Mouse (Mus musculus) G1E (cell line): Measurements from ENCODE around the gene Fiz1. TPM values are rescaled to one million over a fixed set of nuclear protein-coding genes. Genes with fewer than 3 reads are reported as not detected.
A peak's percentile ranks its signal among the peaks of the same experiment; 100 is the strongest.
"Not testable (repeated sequence)": the region's sequence is repeated elsewhere in the genome, so short reads cannot be mapped to it uniquely, and the experiment has no call there.

Experiments
- ATAC-seq: 2 replicates; pipeline ENCODE4 v1.8.0; 2016; ENCODE audit warnings: mild to moderate bottlenecking; ENCODE audit not compliant: insufficient number of reproducible peaks, poor library complexity, low FRiP score, severe bottlenecking; ENCODE audit errors: extremely low read depth
- DNase-seq: peaks from one replicate; pipeline ENCODE4 v3.0.0; 2012; ENCODE audit warnings: low spot score
- H3K27me3 ChIP-seq: 2 replicates; pipeline ENCODE4 v1.6.1; 2012; ENCODE audit warnings: mild to moderate bottlenecking, low read length, inconsistent platforms; ENCODE audit not compliant: insufficient read depth
- H3K36me3 ChIP-seq: replicated peaks from 2 replicates; pipeline ENCODE3; 2012; ENCODE audit warnings: mild to moderate bottlenecking, inconsistent platforms
- H3K4me1 ChIP-seq: 2 replicates; pipeline ENCODE4 v1.6.1; 2012; ENCODE audit warnings: low read depth, low read length, inconsistent platforms, mixed read lengths; ENCODE audit not compliant: insufficient read depth
- H3K4me3 ChIP-seq: 2 replicates; pipeline ENCODE4 v1.5.1; 2012; ENCODE audit warnings: low read depth, mild to moderate bottlenecking, inconsistent platforms, low read length, moderate library complexity, mixed read lengths
- H3K9me3 ChIP-seq: replicated peaks from 2 replicates; pipeline ENCODE4 v1.6.1; 2012; ENCODE audit warnings: inconsistent platforms
- CTCF ChIP-seq: IDR thresholded peaks from 2 replicates; pipeline ENCODE4 v1.5.1; 2012; ENCODE audit warnings: low read depth, low read length, inconsistent platforms, mixed read lengths
- GATA1 ChIP-seq: IDR thresholded peaks from 2 replicates; pipeline ENCODE4 v1.6.1; 2012; ENCODE audit warnings: borderline replicate concordance, low read length, inconsistent platforms, mixed read lengths
- GATA2 ChIP-seq: IDR thresholded peaks from 2 replicates; pipeline ENCODE4 v1.6.1; 2012; ENCODE audit warnings: low read depth, low read length, inconsistent platforms, borderline replicate concordance
- POLR2AphosphoS5 ChIP-seq: IDR thresholded peaks from 2 replicates; pipeline ENCODE4 v1.6.1; 2012; ENCODE audit warnings: low read depth, low read length, inconsistent platforms; ENCODE audit not compliant: insufficient replicate concordance
- TAL1 ChIP-seq: conservative IDR thresholded peaks from 2 replicates; pipeline ENCODE4 v1.6.1; 2012; ENCODE audit warnings: low read depth, low read length, inconsistent platforms, mixed read lengths
- polyA plus RNA-seq: library from polyadenylated mRNA; stranded (reverse); fragments of >175 nt; gene quantifications from 2 replicates; pipeline ENCODE4 v1.2.3, GENCODE M21; 2012
- total RNA-seq, 2 experiments: library from RNA; stranded (forward) in 1 of 2; stranded (reverse) in 1 of 2; fragments of 200-1000 nt in 1 of 2; fragments of >200 nt in 1 of 2; fragmentation: Nextera tagmentation in 1 of 2; gene quantifications; 2 replicates each; pipeline ENCODE4 v1.2.3; 2014 to 2017

Gene Fiz1
- total and polyA plus RNA-seq, 3 experiments, result 22.2 to 66.6 (median 53.4) TPM

GRCm38 (mm10) chr7:5030554-5031275 is 16.2 kb upstream of the Fiz1 start:
- Histone ChIP-seq H3K36me3 (peaks cover 98% of the 10 kb centered on the region), H3K4me1 (peaks cover 17% of the 10 kb centered on the region), H3K9me3 (peaks cover 33% of the 10 kb centered on the region), H3K4me3 (peak overlapping the region; percentile 54), H3K27me3 (peaks cover 12% of the 10 kb centered on the region; the same call in 1 of the 2 replicates)
- DNase-seq, result no peak
- ATAC-seq, result no peak
- TF ChIP-seq CTCF (no peak), GATA1 (no peak), POLR2AphosphoS5 (no peak), GATA2 (no peak)

GRCm38 (mm10) chr7:5029946-5030345 is 15.4 kb upstream of the Fiz1 start:
- Histone ChIP-seq H3K36me3 (peaks cover 98% of the 10 kb centered on the region), H3K4me3 (peak overlapping the region; percentile 54)
- DNase-seq, result no peak

GRCm38 (mm10) chr7:5029543-5029942 is 15.0 kb upstream of the Fiz1 start:
- peaks cover 33% of the 10 kb centered on the region for H3K9me3 ChIP-seq
- ATAC-seq (no peak), DNase-seq (no peak)
- H3K4me1 ChIP-seq, result peaks cover 26% of the 10 kb centered on the region
- peak overlapping the region; percentile 54 for H3K4me3 ChIP-seq
- H3K27me3 ChIP-seq, result peaks cover 12% of the 10 kb centered on the region; the same call in 1 of the 2 replicates
- TF ChIP-seq GATA2 (no peak), GATA1 (no peak), CTCF (no peak), POLR2AphosphoS5 (no peak), TAL1 (no peak)
- H3K36me3 ChIP-seq, result peaks cover 98% of the 10 kb centered on the region

More at GRCm38 (mm10) chr7:5029946-5030345, 15.4 kb upstream of the Fiz1 start:
- Histone ChIP-seq H3K27me3 (peaks cover 12% of the 10 kb centered on the region; the same call in 1 of the 2 replicates), H3K4me1 (peaks cover 22% of the 10 kb centered on the region), H3K9me3 (peaks cover 33% of the 10 kb centered on the region)
- TF ChIP-seq TAL1 (no peak), GATA2 (no peak), POLR2AphosphoS5 (no peak), GATA1 (no peak), CTCF (no peak)
- no peak for ATAC-seq

GRCm38 (mm10) chr7:5021197-5021596 is 6.7 kb upstream of the Fiz1 start:
- Histone ChIP-seq H3K4me3 (peak overlapping the region; percentile 80), H3K4me1 (peaks cover 75% of the 10 kb centered on the region), H3K36me3 (peaks cover 72% of the 10 kb centered on the region), H3K27me3 (no peaks in the 10 kb centered on the region), H3K9me3 (peaks cover 13% of the 10 kb centered on the region)
- ATAC-seq, result no peak
- no peak for DNase-seq
- TF ChIP-seq TAL1 (no peak), GATA2 (no peak)

- peak overlapping the region; percentile 80 for H3K4me3 ChIP-seq
- peaks cover 13% of the 10 kb centered on the region for H3K9me3 ChIP-seq
- DNase-seq (no peak), ATAC-seq (no peak)
- H3K36me3 ChIP-seq, result peaks cover 66% of the 10 kb centered on the region
- no peaks in the 10 kb centered on the region for H3K27me3 ChIP-seq
- peaks cover 75% of the 10 kb centered on the region for H3K4me1 ChIP-seq
- no peak for TF ChIP-seq GATA2
- no peak for TF ChIP-seq GATA1
- no peak for TF ChIP-seq CTCF
- no peak for TF ChIP-seq POLR2AphosphoS5
- no peak for TF ChIP-seq TAL1
Observed at GRCm38 (mm10) chr7:5020685-5021084, 6.2 kb upstream of the Fiz1 start.

GRCm38 (mm10) chr7:5020000-5020681 is 5.6 kb upstream of the Fiz1 start, which contains the start of the genes Zfp865 and Ccdc106:
Gene Zfp865, plus strand, starts transcription at chr7:5020376.
Gene Ccdc106, plus strand, starts transcription at chr7:5020553.
- Histone ChIP-seq H3K36me3 (peaks cover 61% of the 10 kb centered on the region), H3K4me1 (peaks cover 70% of the 10 kb centered on the region), H3K27me3 (no peaks in the 10 kb centered on the region), H3K9me3 (peaks cover 13% of the 10 kb centered on the region), H3K4me3 (peak within 1 kb of the TSS; percentile 80)
- DNase-seq (peak; percentile 93), ATAC-seq (peak; percentile 83)
- TF ChIP-seq CTCF (no peak), TAL1 (no peak), POLR2AphosphoS5 (no peak), GATA2 (no peak), GATA1 (no peak)

- peaks cover 55% of the 10 kb centered on the region for H3K36me3 ChIP-seq
- not testable (repeated sequence) for ATAC-seq, H3K27me3 ChIP-seq, DNase-seq
- peaks cover 13% of the 10 kb centered on the region for H3K9me3 ChIP-seq
- peak overlapping the region; percentile 80 for H3K4me3 ChIP-seq
- peaks cover 65% of the 10 kb centered on the region for H3K4me1 ChIP-seq
Observed at GRCm38 (mm10) chr7:5019576-5019975, 5.1 kb upstream of the Fiz1 start.
